Mouse (Mus musculus): ENCODE measurements around the gene Trim33. TPM values are rescaled to one million over a fixed set of nuclear protein-coding genes. Genes with fewer than 3 reads are reported as not detected.

Trim33 gene
- polyA plus RNA-seq, 1 experiment from 2014 or later = 23.0 TPM

DNA sequence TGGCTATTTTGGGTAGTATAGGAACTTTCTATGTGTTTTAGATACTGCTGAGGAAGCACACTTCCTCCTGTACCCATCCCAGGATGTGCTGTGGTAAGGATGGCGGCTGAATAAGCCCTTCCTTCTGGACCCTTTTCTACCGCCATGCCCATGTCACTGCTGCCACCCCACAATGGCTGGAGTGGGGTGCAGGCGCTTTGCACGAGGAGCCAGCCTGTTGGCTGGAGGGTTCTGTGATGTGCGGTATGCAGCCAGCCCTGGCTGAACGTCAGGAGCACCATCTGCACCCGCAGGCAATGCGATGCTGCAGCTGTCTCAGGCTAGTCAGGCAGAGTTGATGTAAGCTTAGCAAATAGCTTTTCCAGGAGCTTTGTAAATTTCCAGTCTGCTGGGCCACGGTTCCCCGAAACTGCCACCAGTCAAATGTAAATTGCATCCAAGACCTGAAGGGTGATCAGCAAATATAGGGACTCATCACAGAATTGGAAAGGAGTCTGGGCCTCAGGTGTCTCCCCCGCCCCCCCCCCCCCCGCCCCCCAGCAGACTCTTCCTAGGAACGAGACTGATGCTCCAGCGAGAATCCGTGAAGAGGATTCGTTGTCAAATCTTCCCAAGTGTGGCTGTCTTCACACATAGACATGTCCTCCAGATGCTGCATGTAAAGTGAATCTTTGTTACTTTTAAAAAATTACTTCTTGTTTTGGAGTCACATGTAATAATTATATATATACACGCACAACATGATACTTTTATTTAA, 122.4 kb downstream of the Trim33 start:
- 40% methylated on average over 17 of the region's 17 CpGs for WGBS

DNA sequence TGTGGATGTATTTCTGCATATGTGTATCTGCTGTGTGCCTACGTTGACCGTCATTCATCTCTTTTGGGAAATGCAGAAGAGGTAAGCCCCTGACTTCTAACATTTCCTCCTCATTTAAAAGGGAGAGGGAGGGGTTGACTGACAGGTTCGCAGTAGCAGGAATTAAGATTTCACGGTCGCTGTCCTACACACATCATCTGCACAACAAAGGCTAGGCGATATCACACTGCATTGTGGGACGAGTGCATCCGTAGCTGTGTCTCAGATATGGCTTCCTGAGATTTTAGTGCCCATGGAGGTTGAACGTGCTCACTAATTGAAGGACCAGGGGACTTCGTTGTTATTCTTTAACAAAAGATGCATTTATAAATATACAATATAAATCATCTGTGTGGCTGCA, 123.1 kb downstream of the Trim33 start:
- Histone ChIP-seq H3K27me3 (replicated peaks; ENCODE audit: control insufficient read depth, insufficient read depth, low read length) (no peaks in the 10 kb centered on the region), H3K9me3 (ENCODE audit: control insufficient read depth, low read length) (no peaks in the 10 kb centered on the region), H3K4me1 (replicated peaks; ENCODE audit: control insufficient read depth, insufficient read depth, low read length) (peaks cover 6% of the 10 kb centered on the region; the same call in 1 of the 2 replicates), H3K9ac (ENCODE audit: low read length) (no peak overlapping the region), H3K36me3 (ENCODE audit: control insufficient read depth, insufficient read depth, low read length) (no peaks in the 10 kb centered on the region), H3K4me2 (ENCODE audit: low read length) (no peak overlapping the region), H3K4me3 (ENCODE audit: low read depth, low read length) (no peak overlapping the region), H3K27ac (ENCODE audit: low read depth) (no peak overlapping the region)
- WGBS = 70% methylated on average over 10 of the region's 10 CpGs
- ATAC-seq (replicated peaks; ENCODE audit: low FRiP score, low TSS enrichment, low read depth) (no peak), DNase-seq (ENCODE audit: low spot score) (no peak)

More for the DNA sequence above, 122.4 kb downstream of the Trim33 start:
- DNase-seq (ENCODE audit: low spot score) = no peak
- Histone ChIP-seq H3K36me3 (ENCODE audit: control insufficient read depth, insufficient read depth, low read length) (no peaks in the 10 kb centered on the region), H3K4me2 (ENCODE audit: low read length) (no peak overlapping the region), H3K27me3 (replicated peaks; ENCODE audit: control insufficient read depth, insufficient read depth, low read length) (no peaks in the 10 kb centered on the region), H3K9me3 (ENCODE audit: control insufficient read depth, low read length) (no peaks in the 10 kb centered on the region), H3K9ac (ENCODE audit: low read length) (no peak overlapping the region), H3K27ac (ENCODE audit: low read depth) (no peak overlapping the region), H3K4me3 (ENCODE audit: low read depth, low read length) (no peak overlapping the region), H3K4me1 (replicated peaks; ENCODE audit: control insufficient read depth, insufficient read depth, low read length) (0 out of 2 replicates have a peak, but pooled peaks cover 3% of the 10 kb centered on the region)
- ATAC-seq (replicated peaks; ENCODE audit: low FRiP score, low TSS enrichment, low read depth) = no peak

DNA sequence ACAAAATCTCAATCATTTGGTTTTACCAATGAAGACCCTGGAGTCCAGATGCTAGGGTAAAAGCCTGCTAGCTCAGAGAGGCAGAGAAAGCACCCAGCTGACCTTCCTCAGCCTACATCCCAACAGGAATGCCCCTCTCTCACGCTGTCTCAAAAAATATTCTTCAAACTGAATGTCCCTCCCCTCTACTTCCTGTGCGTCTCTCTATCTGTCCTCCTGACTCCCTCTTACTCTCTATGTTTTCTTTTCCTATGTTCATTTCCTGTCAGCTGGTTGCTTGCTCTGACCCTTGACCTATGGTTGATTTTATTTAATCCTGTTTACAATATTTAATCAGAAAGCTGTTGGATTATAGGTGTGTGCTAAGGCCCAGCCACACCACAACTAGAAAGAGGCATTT, 126.0 kb downstream of the Trim33 start:
- DNase-seq (ENCODE audit: low spot score) (no peak), ATAC-seq (replicated peaks; ENCODE audit: low FRiP score, low TSS enrichment, low read depth) (no peak)

DNA sequence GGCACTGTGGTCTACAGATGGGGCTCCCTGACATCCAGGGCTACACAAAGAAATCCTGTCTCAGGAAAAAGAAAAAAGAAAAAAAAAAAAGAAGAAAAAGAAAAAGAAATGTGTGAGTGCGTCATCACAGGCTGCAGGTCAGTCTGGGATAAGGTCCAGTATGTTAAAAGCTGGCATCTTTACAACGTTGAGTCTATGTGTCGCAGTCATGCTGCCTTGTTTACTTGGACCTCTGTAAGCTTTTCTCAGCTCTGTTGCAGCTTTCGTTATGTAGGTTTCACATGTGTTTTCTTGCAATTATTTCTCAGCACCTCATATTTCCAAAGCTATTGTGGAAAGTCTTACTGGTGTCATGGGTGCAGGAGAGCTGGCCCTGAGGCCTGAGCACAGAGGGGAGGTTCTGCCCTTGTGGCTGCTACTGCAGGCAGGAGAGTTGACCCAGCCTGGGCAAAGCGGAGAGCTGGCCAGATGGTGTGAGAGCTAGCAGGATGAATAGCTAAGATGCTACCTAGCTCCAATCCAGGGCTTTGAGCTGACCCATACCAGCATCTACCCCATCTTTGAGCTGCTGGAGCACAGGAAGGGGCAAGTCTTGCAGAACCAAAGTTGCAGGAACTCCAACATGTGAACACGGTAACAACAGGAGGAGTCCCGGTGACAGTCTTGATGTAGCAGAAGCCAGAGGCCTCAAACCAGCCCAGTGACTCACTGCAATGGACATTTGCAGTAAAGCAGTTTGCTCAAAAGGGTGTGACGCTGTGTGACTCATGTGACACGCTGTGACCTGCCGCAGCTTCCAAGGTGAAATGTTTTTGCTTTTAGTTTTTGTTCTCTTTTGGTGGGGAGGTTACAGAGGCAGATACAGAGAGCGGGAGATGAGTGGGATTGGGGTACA, 127.0 kb downstream of the Trim33 start:
- H3K9ac ChIP-seq (ENCODE audit: low read length) = no peak overlapping the region
- H3K36me3 ChIP-seq (ENCODE audit: control insufficient read depth, insufficient read depth, low read length) = no peaks in the 10 kb centered on the region
- peaks cover 6% of the 10 kb centered on the region; the same call in 1 of the 2 replicates for H3K4me1 ChIP-seq (replicated peaks; ENCODE audit: control insufficient read depth, insufficient read depth, low read length)
- no peaks in the 10 kb centered on the region for H3K9me3 ChIP-seq (ENCODE audit: control insufficient read depth, low read length)
- H3K4me2 ChIP-seq (ENCODE audit: low read length) = no peak overlapping the region
- ATAC-seq (replicated peaks; ENCODE audit: low FRiP score, low TSS enrichment, low read depth) = no peak
- WGBS = 77% methylated on average over 11 of the region's 11 CpGs
- no peaks in the 10 kb centered on the region for H3K27me3 ChIP-seq (replicated peaks; ENCODE audit: control insufficient read depth, insufficient read depth, low read length)
- DNase-seq (ENCODE audit: low spot score) = no peak
- H3K27ac ChIP-seq (ENCODE audit: low read depth) = no peak overlapping the region
- H3K4me3 ChIP-seq (ENCODE audit: low read depth, low read length) = no peak overlapping the region

More for the DNA sequence above, 126.0 kb downstream of the Trim33 start:
- H3K4me2 ChIP-seq (ENCODE audit: low read length) = no peak overlapping the region
- H3K27me3 ChIP-seq (replicated peaks; ENCODE audit: control insufficient read depth, insufficient read depth, low read length) = no peaks in the 10 kb centered on the region
- H3K9me3 ChIP-seq (ENCODE audit: control insufficient read depth, low read length) = no peaks in the 10 kb centered on the region
- H3K4me3 ChIP-seq (ENCODE audit: low read depth, low read length) = no peak overlapping the region
- WGBS = 77% methylated on average over 2 of the region's 2 CpGs
- H3K4me1 ChIP-seq (replicated peaks; ENCODE audit: control insufficient read depth, insufficient read depth, low read length) = peaks cover 6% of the 10 kb centered on the region; the same call in 1 of the 2 replicates
- no peak overlapping the region for H3K9ac ChIP-seq (ENCODE audit: low read length)
- H3K27ac ChIP-seq (ENCODE audit: low read depth) = no peak overlapping the region
- no peaks in the 10 kb centered on the region for H3K36me3 ChIP-seq (ENCODE audit: control insufficient read depth, insufficient read depth, low read length)

Other genes with a start within 250 kb of the Trim33 start
- gene Nras, start 221.0 kb upstream of the Trim33 start, polyA plus RNA-seq (2014; fragmentation: Nextera tagmentation; extraction: Ambion mirVana) = 103 and 122 TPM in 2 replicates
- not detected in 2 replicates for gene Ampd1, start 205.3 kb upstream of the Trim33 start, polyA plus RNA-seq (2014; fragmentation: Nextera tagmentation; extraction: Ambion mirVana)
- 3.4 and 5.4 TPM in 2 replicates for gene Dennd2c, start 176.7 kb upstream of the Trim33 start, polyA plus RNA-seq (2014; fragmentation: Nextera tagmentation; extraction: Ambion mirVana)
- 189 and 195 TPM in 2 replicates for gene Bcas2, start 107.6 kb upstream of the Trim33 start, polyA plus RNA-seq (2014; fragmentation: Nextera tagmentation; extraction: Ambion mirVana)